Mouse (Mus musculus) midbrain, embryonic 15.5 days (tissue): Measurements from ENCODE around the gene Rhobtb1. TPM values are rescaled to one million over a fixed set of nuclear protein-coding genes. Genes with fewer than 3 reads are reported as not detected.

Experiments used
- ATAC-seq: fragments of 200-750 bp; cut with Nextera tagmentation; replicated peaks from 2 replicates; pipeline ENCODE4 v1.8.0; 2017; ENCODE audit warnings: moderate TSS enrichment
- H3K27ac ChIP-seq: fragments of 300-500 bp; sonication (generic); 2 replicates; pipeline ENCODE4 v1.5.1; 2015; ENCODE audit warnings: mild to moderate bottlenecking, inconsistent platforms
- H3K27me3 ChIP-seq: fragments of 300-500 bp; sonication (generic); replicated peaks from 2 replicates; pipeline ENCODE4 v1.6.1; 2015; ENCODE audit warnings: inconsistent platforms
- H3K36me3 ChIP-seq: fragments of 300-500 bp; sonication (generic); replicated peaks from 2 replicates; pipeline ENCODE4 v1.6.1; 2015; ENCODE audit warnings: inconsistent platforms
- H3K4me1 ChIP-seq: fragments of 300-500 bp; sonication (generic); 2 replicates; pipeline ENCODE4 v1.6.1; 2015; ENCODE audit warnings: inconsistent platforms
- H3K4me2 ChIP-seq: fragments of 300-500 bp; sonication (generic); 2 replicates; pipeline ENCODE4 v1.6.1; 2015; ENCODE audit warnings: inconsistent platforms, mild to moderate bottlenecking, moderate library complexity
- H3K4me3 ChIP-seq: fragments of 300-500 bp; sonication (generic); 2 replicates; pipeline ENCODE4 v1.5.1; 2015; ENCODE audit warnings: mild to moderate bottlenecking, inconsistent platforms
- H3K9ac ChIP-seq: fragments of 300-500 bp; sonication (generic); 2 replicates; pipeline ENCODE4 v1.6.1; 2015; ENCODE audit warnings: mild to moderate bottlenecking, inconsistent platforms
- H3K9me3 ChIP-seq: fragments of 300-500 bp; sonication (generic); 2 replicates; pipeline ENCODE4 v1.6.1; 2016; ENCODE audit warnings: inconsistent platforms
- WGBS: fragments of 180-500 bp; shearing (Covaris S2); methylation state at CpG from one replicate; pipeline ENCODE4 v1.1.7; 2015; ENCODE audit warnings: mixed read lengths; 5-methylcytosine and 5-hydroxymethylcytosine counted together
- polyA plus RNA-seq: library from polyadenylated mRNA; unstranded; fragments of >200 nt; fragmentation: Nextera tagmentation; extraction: Ambion mirVana; gene quantifications from 2 replicates; pipeline ENCODE4 v1.2.1, GENCODE M21; 2015

Rhobtb1 gene
- polyA plus RNA-seq, 1 experiment from 2014 or later = 17.7 TPM

DNA sequence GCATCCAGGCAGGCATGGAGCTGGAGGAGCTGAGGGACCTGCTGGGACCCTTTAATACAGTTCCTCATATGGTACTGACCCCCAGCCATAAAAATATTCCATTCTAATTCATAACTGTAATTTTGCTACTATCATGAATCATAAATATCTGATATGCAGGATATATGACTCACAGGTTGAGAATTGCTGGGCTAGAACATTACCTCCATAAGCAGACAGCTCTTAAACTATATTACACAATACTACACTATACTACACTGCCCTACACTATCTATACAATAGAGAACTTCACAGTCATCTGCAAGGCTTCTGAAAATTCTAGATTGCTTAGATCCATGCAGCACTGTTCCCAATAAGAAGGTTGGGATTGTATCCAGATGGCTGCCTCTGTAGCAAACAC lies 16.9 kb upstream of the Rhobtb1 start:
- H3K27me3 ChIP-seq = no peaks in the 10 kb centered on the region
- no peaks in the 10 kb centered on the region for H3K36me3 ChIP-seq
- no peaks in the 10 kb centered on the region for H3K4me1 ChIP-seq
- no peak overlapping the region for H3K4me2 ChIP-seq
- H3K9ac ChIP-seq = no peak overlapping the region
- H3K9me3 ChIP-seq = no peaks in the 10 kb centered on the region
- no peak overlapping the region for H3K4me3 ChIP-seq
- no peak for ATAC-seq
- no peak overlapping the region for H3K27ac ChIP-seq

DNA sequence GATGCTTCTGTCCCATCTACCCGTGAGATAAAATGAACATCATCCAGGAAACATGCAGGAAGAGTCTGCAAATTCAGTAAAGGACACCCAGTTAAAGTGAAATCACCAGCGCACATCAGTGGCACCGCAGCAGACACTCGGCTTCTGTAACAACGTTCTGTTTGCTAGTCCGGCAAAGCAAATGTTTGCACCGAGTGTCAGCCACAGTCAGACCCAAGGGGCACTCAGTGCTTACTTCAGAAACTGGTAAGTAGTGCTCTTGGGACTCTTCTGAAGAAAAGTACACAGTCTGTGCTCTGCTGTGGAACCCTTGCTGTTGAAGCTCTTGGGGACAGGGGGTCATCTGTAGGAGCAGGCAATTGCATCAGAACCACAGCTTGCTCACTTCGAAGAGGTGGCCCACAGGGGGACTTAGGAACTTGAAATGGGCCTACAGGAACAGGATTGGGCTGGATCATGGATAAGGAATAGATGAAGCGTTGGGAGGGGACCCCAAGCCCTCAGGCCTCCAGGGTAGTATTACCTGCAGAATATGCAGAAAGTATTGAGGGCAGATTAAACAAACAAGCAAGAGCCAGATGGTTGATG lies 14.9 kb upstream of the Rhobtb1 start:
- no peaks in the 10 kb centered on the region for H3K4me1 ChIP-seq
- no peaks in the 10 kb centered on the region for H3K27me3 ChIP-seq
- no peak overlapping the region for H3K27ac ChIP-seq
- no peak overlapping the region for H3K9ac ChIP-seq
- WGBS = 81% methylated on average over 9 of the region's 9 CpGs
- no peaks in the 10 kb centered on the region for H3K9me3 ChIP-seq
- ATAC-seq = no peak
- H3K4me3 ChIP-seq = no peak overlapping the region
- no peak overlapping the region for H3K4me2 ChIP-seq
- H3K36me3 ChIP-seq = no peaks in the 10 kb centered on the region

DNA sequence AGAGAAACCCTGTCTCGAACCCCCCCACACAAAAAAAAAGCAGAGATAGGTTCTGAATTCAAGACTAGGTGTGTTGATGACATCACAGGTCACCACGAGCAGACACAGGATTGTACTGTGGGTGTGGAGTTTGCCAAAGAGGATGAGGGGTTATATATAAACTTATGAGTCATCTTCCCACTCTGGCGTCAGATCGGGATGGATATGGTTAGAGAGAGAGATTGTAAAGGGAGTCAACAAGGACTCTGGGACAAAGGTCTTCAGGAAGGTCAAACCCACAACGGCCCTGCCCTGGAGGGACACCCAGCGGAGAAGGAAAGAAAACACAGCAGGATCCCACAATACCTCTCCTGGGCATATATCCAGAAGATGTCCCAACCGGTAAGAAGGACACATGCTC lies 2.0 kb upstream of the Rhobtb1 start:
- no peak overlapping the region for H3K27ac ChIP-seq
- no peak overlapping the region for H3K9ac ChIP-seq
- no peaks in the 10 kb centered on the region for H3K9me3 ChIP-seq
- no peak overlapping the region for H3K4me2 ChIP-seq
- no peak overlapping the region for H3K4me3 ChIP-seq
- H3K4me1 ChIP-seq = no peaks in the 10 kb centered on the region
- ATAC-seq = no peak
- H3K27me3 ChIP-seq = no peaks in the 10 kb centered on the region
- no peaks in the 10 kb centered on the region for H3K36me3 ChIP-seq
- WGBS = 89% methylated on average over 7 of the region's 7 CpGs

DNA sequence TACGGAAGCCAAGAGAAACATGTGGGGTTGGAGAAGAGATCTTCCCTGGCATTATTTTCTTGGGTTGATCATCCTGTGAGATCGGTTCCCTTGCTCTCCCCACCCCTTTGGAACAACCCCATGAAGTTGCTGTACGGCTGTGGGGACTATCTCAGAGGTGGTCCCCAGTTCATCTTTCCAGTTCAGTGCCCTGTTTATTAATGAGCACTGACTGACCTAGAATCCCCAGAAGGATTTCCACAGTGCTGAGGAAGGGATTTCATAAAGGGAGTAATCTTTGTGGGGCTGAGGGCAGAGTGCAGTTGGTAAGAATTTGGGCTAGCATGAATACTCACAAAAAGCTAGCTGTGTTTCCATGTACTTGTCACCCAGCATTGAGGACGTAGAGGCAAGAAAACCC lies 1.7 kb downstream of the Rhobtb1 start:
- no peaks in the 10 kb centered on the region for H3K4me1 ChIP-seq
- H3K27me3 ChIP-seq = no peaks in the 10 kb centered on the region
- WGBS = 78% methylated on average over 4 of the region's 4 CpGs
- H3K9ac ChIP-seq = no peak overlapping the region
- no peaks in the 10 kb centered on the region for H3K36me3 ChIP-seq
- no peak overlapping the region for H3K4me2 ChIP-seq
- no peak overlapping the region for H3K4me3 ChIP-seq
- no peak for ATAC-seq
- H3K27ac ChIP-seq = no peak overlapping the region
- H3K9me3 ChIP-seq = no peaks in the 10 kb centered on the region

DNA sequence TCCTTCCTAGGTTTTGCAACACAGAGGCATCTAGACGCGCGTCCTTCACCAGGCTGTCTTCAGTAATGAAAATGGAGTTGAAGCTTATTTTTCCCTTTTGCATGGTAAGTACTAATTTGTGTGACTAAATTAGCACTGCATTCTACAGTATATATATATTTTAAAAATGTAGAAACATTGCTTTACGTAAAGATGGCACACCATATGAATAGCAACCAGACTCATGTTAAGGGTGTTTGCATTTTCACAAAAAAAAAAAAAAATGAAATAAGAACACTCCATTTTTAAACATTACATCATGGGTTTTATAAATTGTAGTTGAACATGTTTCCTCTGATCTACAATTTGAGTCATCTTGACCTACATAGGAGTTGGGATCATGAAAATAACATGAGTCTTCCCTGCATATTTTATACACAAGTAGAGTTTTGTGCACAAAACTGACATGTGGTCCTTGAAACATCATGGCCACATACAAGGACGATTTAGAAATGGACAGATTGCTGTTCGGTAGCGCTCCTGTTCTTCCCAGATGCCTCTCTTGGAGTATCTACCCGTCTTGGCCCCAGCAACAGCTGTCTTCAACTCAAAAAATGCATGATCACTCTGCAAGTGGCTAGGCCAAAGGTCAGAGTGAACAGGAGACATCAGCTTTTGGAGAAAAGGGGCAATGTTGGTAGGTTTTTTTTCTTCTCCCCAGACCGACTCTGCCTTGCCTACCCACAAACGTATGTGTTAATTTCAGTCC lies 4.4 kb downstream of the Rhobtb1 start:
- Histone ChIP-seq H3K4me3 (no peak overlapping the region), H3K9me3 (no peaks in the 10 kb centered on the region), H3K9ac (no peak overlapping the region), H3K36me3 (no peaks in the 10 kb centered on the region), H3K27ac (no peak overlapping the region), H3K27me3 (no peaks in the 10 kb centered on the region), H3K4me2 (no peak overlapping the region), H3K4me1 (no peaks in the 10 kb centered on the region)
- ATAC-seq = no peak
- 92% methylated on average over 10 of the region's 10 CpGs for WGBS

DNA sequence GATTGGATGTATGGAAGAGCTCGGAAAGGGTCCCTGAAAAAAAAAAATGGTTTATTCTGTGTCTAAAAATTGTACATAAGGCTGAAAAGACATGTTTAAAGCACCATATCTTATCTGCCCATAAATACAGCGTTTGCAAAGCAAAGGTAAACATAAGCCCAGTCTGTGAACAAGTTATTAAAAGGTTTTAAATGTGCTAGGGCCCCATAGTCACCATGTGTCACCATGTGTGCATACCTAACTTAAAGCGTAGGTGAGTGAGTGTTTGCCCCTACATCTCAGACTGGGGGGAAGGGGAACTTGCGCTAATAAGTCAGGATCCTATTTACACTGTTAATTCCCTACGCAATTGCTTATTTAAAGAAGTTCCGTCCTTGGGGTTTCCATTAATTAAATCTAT lies 5.2 kb downstream of the Rhobtb1 start:
- Histone ChIP-seq H3K4me3 (no peak overlapping the region), H3K27me3 (no peaks in the 10 kb centered on the region), H3K27ac (no peak overlapping the region), H3K36me3 (no peaks in the 10 kb centered on the region), H3K4me2 (no peak overlapping the region), H3K9me3 (no peaks in the 10 kb centered on the region), H3K4me1 (no peaks in the 10 kb centered on the region), H3K9ac (no peak overlapping the region)
- no peak for ATAC-seq
- 76% methylated on average over 6 of the region's 6 CpGs for WGBS

DNA sequence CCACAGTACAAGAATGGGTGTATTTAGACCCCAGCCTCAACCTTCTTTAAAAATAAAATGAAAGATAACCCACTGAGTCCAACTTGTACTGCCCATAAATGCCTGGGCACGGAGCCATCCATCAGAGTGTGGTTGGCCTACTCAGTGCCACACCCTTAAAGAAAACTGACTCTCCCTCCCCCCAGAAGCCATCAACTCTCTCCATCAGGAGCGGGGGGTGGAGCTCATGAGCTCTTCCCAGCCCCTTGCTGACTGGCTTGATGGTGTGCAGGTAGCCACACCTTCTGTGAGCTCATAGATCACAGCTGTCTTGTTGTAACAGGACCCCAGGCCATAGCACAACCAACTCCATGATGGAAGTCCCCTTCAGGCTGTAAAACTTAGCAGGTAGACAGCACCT lies 6.2 kb downstream of the Rhobtb1 start:
- Histone ChIP-seq H3K9ac (no peak overlapping the region), H3K9me3 (no peaks in the 10 kb centered on the region), H3K4me2 (no peak overlapping the region), H3K27me3 (no peaks in the 10 kb centered on the region), H3K36me3 (no peaks in the 10 kb centered on the region), H3K27ac (no peak overlapping the region), H3K4me1 (no peaks in the 10 kb centered on the region), H3K4me3 (no peak overlapping the region)
- WGBS = 83% methylated on average over 2 of the region's 2 CpGs
- ATAC-seq = no peak

DNA sequence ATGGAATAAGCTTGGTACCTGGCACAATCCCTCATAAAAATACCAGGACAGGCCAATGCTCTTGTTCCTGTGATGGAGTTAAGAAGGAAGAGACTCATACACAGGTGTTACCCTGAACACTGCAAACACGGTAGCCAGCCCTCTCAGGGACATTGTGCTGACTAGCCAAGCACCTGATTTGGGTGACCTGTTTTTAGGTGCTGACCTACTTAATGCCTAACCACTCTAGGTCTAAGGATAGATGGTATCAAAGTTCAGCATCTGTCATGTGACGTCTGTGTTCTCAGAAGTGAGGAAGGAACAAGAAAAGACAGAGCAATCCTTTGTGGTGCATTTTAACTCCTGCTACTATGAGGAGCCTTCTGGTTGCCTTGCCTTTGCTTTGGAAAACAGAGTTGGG lies 9.6 kb downstream of the Rhobtb1 start:
- no peak overlapping the region for H3K27ac ChIP-seq
- no peaks in the 10 kb centered on the region for H3K36me3 ChIP-seq
- H3K9ac ChIP-seq = no peak overlapping the region
- ATAC-seq = no peak
- H3K4me2 ChIP-seq = no peak overlapping the region
- H3K27me3 ChIP-seq = no peaks in the 10 kb centered on the region
- 93% methylated on average over 2 of the region's 2 CpGs for WGBS
- H3K4me3 ChIP-seq = no peak overlapping the region
- no peaks in the 10 kb centered on the region for H3K4me1 ChIP-seq
- H3K9me3 ChIP-seq = no peaks in the 10 kb centered on the region

DNA sequence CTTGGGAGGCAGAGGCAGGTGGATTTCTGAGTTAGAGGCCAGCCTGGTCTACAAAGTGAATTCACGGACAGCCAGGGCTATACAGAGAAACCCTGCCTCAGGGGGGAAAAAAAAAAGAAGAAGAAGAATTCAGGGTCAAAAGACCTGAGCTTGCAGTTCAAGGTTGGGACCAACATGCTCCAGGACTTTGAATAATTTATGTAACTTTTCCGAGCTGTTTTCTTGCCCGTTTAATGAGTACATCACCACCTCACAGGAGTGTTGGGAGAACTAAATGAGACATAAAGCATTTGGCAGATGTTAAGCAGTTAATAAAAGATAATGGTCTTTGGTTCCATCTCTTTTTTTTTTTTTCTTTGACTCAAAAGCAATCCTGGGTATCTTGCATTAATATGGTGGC lies 10.3 kb downstream of the Rhobtb1 start:
- 75% methylated on average over 3 of the region's 3 CpGs for WGBS
- Histone ChIP-seq H3K9ac (no peak overlapping the region), H3K4me1 (no peaks in the 10 kb centered on the region), H3K4me3 (no peak overlapping the region), H3K9me3 (no peaks in the 10 kb centered on the region), H3K27ac (no peak overlapping the region), H3K4me2 (no peak overlapping the region), H3K27me3 (no peaks in the 10 kb centered on the region), H3K36me3 (no peaks in the 10 kb centered on the region)
- no peak for ATAC-seq

DNA sequence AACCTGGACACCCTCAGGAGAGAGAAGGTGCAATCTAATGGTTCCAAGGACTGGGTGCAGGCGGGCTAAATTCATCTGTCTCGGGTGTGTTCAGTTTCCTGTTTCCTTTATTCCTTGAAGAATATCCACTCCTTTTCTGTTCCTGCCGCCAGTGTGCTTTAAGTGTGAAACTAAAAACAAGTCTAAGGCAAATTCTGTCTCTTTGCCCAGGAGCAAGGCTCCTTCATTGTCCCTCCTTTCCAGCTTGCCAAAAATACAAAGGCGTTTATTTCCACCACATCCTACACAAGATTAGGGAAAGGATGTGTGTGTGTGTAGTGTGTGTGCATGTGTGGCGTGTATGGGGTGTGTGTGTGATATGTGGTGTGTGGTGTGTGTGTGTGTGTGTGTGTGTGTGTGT lies 11.3 kb downstream of the Rhobtb1 start:
- ATAC-seq = no peak
- no peak overlapping the region for H3K9ac ChIP-seq
- no peak overlapping the region for H3K4me3 ChIP-seq
- no peaks in the 10 kb centered on the region for H3K4me1 ChIP-seq
- WGBS = 86% methylated on average over 5 of the region's 5 CpGs
- H3K27ac ChIP-seq = no peak overlapping the region
- H3K9me3 ChIP-seq = no peaks in the 10 kb centered on the region
- no peak overlapping the region for H3K4me2 ChIP-seq
- H3K27me3 ChIP-seq = no peaks in the 10 kb centered on the region
- no peaks in the 10 kb centered on the region for H3K36me3 ChIP-seq

DNA sequence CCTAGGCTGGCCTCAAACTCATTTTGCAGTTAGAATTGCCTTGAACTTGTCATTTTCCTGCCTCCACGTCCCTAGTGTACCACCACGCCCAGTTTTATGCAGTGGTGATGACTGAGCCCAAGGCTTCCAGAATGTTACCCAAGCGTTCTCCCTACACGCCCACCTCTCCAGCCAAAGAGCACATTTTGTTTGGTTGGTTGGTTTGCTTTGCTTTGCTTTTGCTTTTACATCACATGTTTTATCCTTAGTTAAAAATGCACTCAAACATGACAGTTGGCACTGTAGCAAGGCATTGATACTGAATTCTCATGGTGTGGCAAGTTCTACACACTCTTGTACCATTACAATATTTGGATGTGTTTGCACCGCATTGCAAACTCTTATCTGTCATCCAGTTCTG lies 12.0 kb downstream of the Rhobtb1 start:
- no peak overlapping the region for H3K4me3 ChIP-seq
- no peaks in the 10 kb centered on the region for H3K4me1 ChIP-seq
- no peak overlapping the region for H3K4me2 ChIP-seq
- ATAC-seq = no peak
- WGBS = 86% methylated on average over 5 of the region's 5 CpGs
- H3K27me3 ChIP-seq = no peaks in the 10 kb centered on the region
- no peaks in the 10 kb centered on the region for H3K9me3 ChIP-seq
- no peaks in the 10 kb centered on the region for H3K36me3 ChIP-seq
- H3K9ac ChIP-seq = no peak overlapping the region
- H3K27ac ChIP-seq = no peak overlapping the region

DNA sequence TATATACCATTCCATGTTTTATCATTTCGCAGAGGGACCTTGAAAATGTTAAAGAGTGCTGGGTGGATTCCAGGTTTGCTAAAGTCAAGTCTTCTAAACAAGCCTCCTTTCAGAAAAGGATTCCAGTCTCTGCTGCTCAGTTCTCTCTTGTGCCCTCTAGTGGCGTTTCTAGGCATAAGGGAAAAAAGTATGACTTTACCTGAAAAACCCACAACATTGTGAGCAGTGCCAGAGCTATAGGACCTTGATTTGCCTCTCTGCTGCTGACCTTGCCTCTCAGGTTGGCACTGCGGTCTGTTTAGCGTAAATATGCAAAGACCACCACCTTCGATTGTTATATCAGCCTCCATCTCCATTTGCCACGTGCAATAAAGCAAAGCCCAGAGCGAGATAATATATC lies 13.9 kb downstream of the Rhobtb1 start:
- no peak overlapping the region for H3K4me3 ChIP-seq
- no peak overlapping the region for H3K9ac ChIP-seq
- H3K4me2 ChIP-seq = no peak overlapping the region
- 61% methylated on average over 7 of the region's 7 CpGs for WGBS
- no peaks in the 10 kb centered on the region for H3K27me3 ChIP-seq
- no peak for ATAC-seq
- no peaks in the 10 kb centered on the region for H3K9me3 ChIP-seq
- no peak overlapping the region for H3K27ac ChIP-seq
- H3K36me3 ChIP-seq = no peaks in the 10 kb centered on the region
- H3K4me1 ChIP-seq = no peaks in the 10 kb centered on the region

DNA sequence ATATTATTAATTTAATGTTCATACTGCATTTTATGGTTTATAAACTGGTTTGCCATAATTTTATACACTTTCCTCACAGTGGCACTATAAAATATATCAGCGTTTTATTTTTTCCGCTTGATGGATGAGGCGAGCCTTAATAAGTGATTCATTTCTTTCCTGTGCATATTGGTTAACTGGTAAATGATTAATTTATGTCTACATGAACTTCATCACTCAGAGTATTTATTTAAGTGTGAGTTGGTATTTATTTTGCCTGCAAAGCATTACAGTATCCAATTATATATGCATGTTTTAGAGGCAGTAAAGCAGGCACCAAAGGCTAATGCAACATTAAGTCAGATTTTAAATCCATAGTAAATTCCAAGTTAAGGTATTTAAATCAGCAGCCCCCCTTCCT lies 14.6 kb downstream of the Rhobtb1 start:
- no peak overlapping the region for H3K4me3 ChIP-seq
- no peak overlapping the region for H3K4me2 ChIP-seq
- WGBS = 86% methylated on average over 3 of the region's 3 CpGs
- H3K9me3 ChIP-seq = no peaks in the 10 kb centered on the region
- no peak overlapping the region for H3K27ac ChIP-seq
- no peaks in the 10 kb centered on the region for H3K4me1 ChIP-seq
- no peak overlapping the region for H3K9ac ChIP-seq
- H3K27me3 ChIP-seq = no peaks in the 10 kb centered on the region
- no peak for ATAC-seq
- no peaks in the 10 kb centered on the region for H3K36me3 ChIP-seq
